Mouse (Mus musculus): ENCODE measurements around the gene Lurap1. TPM values are rescaled to one million over a fixed set of nuclear protein-coding genes. Genes with fewer than 3 reads are reported as not detected.
A peak's percentile ranks its signal among the peaks of the same experiment; 100 is the strongest.

The Lurap1 gene
- polyA plus RNA-seq (2012; rRNA removed) (0.06 and 0.10 TPM in 2 replicates), polyA plus RNA-seq (2014; fragmentation: Nextera tagmentation; extraction: Ambion mirVana) (0.10 and 0.18 TPM in 2 replicates)

DNA sequence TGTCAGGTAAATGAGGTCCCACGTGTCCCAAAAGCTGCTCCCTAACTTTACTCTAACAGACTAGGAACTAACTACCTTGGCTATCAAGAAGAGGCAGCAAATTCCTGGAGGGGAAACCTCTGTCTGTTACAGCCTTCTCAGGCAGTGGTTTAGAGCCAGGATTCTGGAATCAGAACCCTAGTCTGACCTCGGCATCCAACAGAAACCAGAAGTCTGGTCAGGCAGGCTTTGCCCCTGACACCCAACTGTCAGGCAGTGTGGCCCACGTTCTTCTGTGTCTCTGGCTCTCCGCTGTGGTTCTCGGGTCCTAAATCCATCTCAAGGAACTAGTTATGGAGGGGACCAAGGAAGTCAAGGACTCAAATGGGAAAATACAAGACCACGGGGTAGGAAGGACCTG, at the start of gene Lurap1:
TSS of gene Lurap1 (minus strand) at position 101 of the 400 bp plus-strand sequence.
- ATAC-seq (ENCODE audit: insufficient read depth) (no peak), DNase-seq (ENCODE audit: low read depth in 3 of 3, low spot score in 3 of 3) (no peak)
- Histone ChIP-seq H3K9me3 (ENCODE audit: control insufficient read depth, low read length) (no peaks in the 10 kb centered on the region), H3K4me2 (ENCODE audit: low read depth) (peak within 1 kb of the TSS; percentile 75), H3K27me3 (ENCODE audit: control insufficient read depth, insufficient read depth, low read length) (no peaks in the 10 kb centered on the region), H3K36me3 (replicated peaks; ENCODE audit: control insufficient read depth, insufficient read depth, low read depth) (peaks cover 9% of the 10 kb centered on the region; the same call in 1 of the 2 replicates), H3K27ac (no peak within 1 kb of the TSS; the same call in 1 of the 2 replicates), H3K4me1 (replicated peaks; ENCODE audit: control insufficient read depth in 2 of 2, insufficient read depth in 2 of 2, low read length in 1 of 2) (peaks cover 3 to 7% of the 10 kb centered on the region in 2 experiments; a peak in 3 of 4 replicates), H3K9ac (replicated peaks) (peak within 1 kb of the TSS; percentile 71), H3K4me3 (ENCODE audit: insufficient read depth in 1 of 2, low read depth in 2 of 2, low read length in 2 of 2) (peak within 1 kb of the TSS; percentile 60 to 71)
- TF ChIP-seq CTCF (IDR thresholded peaks at IDR 0.05; ENCODE audit: low read depth) = no peak
- no peak for TF ChIP-seq EP300 (IDR thresholded peaks at IDR 0.05; ENCODE audit: low read depth)
- 63% methylated on average over 6 of the region's 6 CpGs for WGBS (ENCODE audit: insufficient replicate concordance)

DNA sequence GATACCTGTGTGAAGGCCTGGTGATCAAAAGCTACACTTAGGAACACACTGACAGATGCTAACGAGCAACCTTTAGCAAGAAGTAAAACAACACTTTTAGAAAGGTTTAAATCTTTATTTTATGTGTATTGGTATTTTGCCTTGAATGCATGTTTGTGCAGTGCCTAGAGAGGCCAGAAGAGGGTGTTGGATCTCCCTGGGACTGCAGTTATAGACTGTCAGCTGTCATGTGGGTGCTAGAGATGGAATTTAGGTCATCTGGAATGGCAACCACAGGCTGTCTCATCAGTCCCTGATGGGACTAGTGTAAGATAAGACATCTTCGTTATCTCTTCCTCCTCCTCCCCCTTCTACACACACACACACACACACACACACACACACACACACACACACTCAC, 47.3 kb upstream of the Lurap1 start:
- H3K27me3 ChIP-seq (ENCODE audit: control insufficient read depth, insufficient read depth, low read length) = no peaks in the 10 kb centered on the region
- H3K4me2 ChIP-seq (ENCODE audit: low read depth) = no peak overlapping the region
- peaks cover 15 to 16% of the 10 kb centered on the region in 2 experiments for H3K4me1 ChIP-seq (replicated peaks; ENCODE audit: control insufficient read depth in 2 of 2, insufficient read depth in 2 of 2, low read length in 1 of 2)
- 39% methylated on average over 2 of the region's 2 CpGs for WGBS (ENCODE audit: insufficient replicate concordance)
- H3K27ac ChIP-seq = no peak overlapping the region
- no peak for ATAC-seq (ENCODE audit: insufficient read depth)
- H3K9ac ChIP-seq (replicated peaks) = no peak overlapping the region
- H3K9me3 ChIP-seq (ENCODE audit: control insufficient read depth, low read length) = no peaks in the 10 kb centered on the region
- no peaks in the 10 kb centered on the region for H3K36me3 ChIP-seq (replicated peaks; ENCODE audit: control insufficient read depth, insufficient read depth, low read depth)
- TF ChIP-seq EP300 (IDR thresholded peaks at IDR 0.05; ENCODE audit: low read depth) (no peak), CTCF (IDR thresholded peaks at IDR 0.05; ENCODE audit: low read depth) (peak; percentile 41)
- no peak overlapping the region for H3K4me3 ChIP-seq (ENCODE audit: insufficient read depth in 1 of 2, low read depth in 2 of 2, low read length in 2 of 2)
- DNase-seq (ENCODE audit: low read depth in 3 of 3, low spot score in 3 of 3) = no peak

DNA sequence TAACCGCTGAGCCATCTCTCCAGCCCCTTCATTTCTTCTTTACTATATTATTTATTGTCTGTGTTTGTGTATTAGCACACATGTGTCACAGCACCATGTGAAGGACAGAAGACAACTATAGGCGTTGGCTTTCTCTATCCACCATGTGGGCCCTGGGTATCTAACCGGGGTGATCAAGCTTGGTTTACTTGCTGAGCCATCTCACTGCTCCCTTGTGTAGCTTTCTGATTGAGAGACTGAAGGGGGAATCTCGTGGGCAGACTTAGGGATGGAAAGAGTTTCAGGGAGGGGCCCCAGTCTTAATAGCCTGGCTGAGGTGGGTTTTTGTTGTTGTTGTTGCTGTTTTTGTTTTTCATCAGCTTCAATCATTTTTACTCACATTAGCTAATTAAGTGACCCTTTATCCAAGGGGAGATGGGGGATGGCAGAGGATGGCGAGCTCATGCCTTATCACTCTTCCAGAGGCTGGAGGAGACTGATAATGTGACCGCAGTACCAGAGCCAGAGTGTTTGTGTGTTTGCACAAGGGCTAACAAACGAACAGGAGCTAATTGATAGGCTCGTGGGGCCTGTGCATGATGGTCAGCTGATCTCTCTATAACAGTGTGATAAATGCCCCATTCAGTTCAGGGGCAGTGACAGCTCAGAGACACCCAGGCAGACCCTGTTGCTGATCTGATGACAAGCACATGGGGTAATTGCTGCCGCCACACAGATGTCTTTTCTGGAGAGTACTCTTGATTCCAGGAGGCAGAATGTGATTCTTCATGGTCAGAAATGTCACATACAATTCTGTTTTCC, 42.6 kb upstream of the Lurap1 start:
- no peaks in the 10 kb centered on the region for H3K9me3 ChIP-seq (ENCODE audit: control insufficient read depth, low read length)
- H3K36me3 ChIP-seq (replicated peaks; ENCODE audit: control insufficient read depth, insufficient read depth, low read depth) = no peaks in the 10 kb centered on the region
- no peak overlapping the region for H3K4me3 ChIP-seq (ENCODE audit: insufficient read depth in 1 of 2, low read depth in 2 of 2, low read length in 2 of 2)
- peak overlapping the region; percentile 48 for H3K4me2 ChIP-seq (ENCODE audit: low read depth)
- H3K27ac ChIP-seq = peak overlapping the region; percentile 87
- ATAC-seq (ENCODE audit: insufficient read depth) (peak; percentile 98), DNase-seq (ENCODE audit: low read depth in 3 of 3, low spot score in 3 of 3) (peak; percentile 67 to 76 (median 73))
- peak overlapping the region; percentile 57 for H3K9ac ChIP-seq (replicated peaks)
- WGBS (ENCODE audit: insufficient replicate concordance) = 16% methylated on average over 9 of the region's 9 CpGs
- peak; percentile 87 for TF ChIP-seq EP300 (IDR thresholded peaks at IDR 0.05; ENCODE audit: low read depth)
- TF ChIP-seq CTCF (IDR thresholded peaks at IDR 0.05; ENCODE audit: low read depth) = no peak
- H3K27me3 ChIP-seq (ENCODE audit: control insufficient read depth, insufficient read depth, low read length) = no peaks in the 10 kb centered on the region
- peaks cover 21 to 23% of the 10 kb centered on the region in 2 experiments for H3K4me1 ChIP-seq (replicated peaks; ENCODE audit: control insufficient read depth in 2 of 2, insufficient read depth in 2 of 2, low read length in 1 of 2)

DNA sequence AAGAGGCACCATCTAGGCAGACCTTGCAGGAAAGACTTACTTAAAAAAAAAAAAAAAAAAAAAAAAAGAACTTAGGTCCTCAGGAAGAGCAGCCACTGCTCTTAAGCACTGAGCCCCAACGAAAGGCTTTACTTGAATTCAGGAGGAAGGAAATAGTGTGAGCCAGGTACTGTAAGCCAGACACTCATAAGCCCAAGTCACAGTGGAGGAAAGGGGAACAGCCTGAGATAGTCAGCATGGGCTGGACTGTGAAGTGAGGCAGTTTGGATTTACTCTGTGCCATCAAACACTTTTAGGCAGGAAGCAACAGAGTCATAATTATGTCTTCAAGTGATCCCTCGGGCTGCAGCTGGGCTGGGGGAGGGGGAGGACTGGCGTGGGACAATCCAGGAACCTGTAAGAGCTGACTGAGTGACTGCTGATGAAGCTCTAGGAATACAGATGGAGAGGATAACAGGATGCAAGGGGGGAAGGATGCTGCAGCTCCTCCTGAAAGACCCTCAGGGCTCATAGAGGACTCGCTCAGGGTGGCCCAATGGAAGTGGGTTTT, 41.2 kb upstream of the Lurap1 start:
- DNase-seq (ENCODE audit: low read depth in 3 of 3, low spot score in 3 of 3) (no peak), ATAC-seq (ENCODE audit: insufficient read depth) (no peak)
- Histone ChIP-seq H3K9ac (replicated peaks) (no peak overlapping the region), H3K4me1 (replicated peaks; ENCODE audit: control insufficient read depth in 2 of 2, insufficient read depth in 2 of 2, low read length in 1 of 2) (peaks cover 21 to 23% of the 10 kb centered on the region in 2 experiments), H3K36me3 (replicated peaks; ENCODE audit: control insufficient read depth, insufficient read depth, low read depth) (no peaks in the 10 kb centered on the region), H3K27ac (no peak overlapping the region), H3K9me3 (ENCODE audit: control insufficient read depth, low read length) (no peaks in the 10 kb centered on the region), H3K4me3 (ENCODE audit: insufficient read depth in 1 of 2, low read depth in 2 of 2, low read length in 2 of 2) (no peak overlapping the region), H3K4me2 (ENCODE audit: low read depth) (no peak overlapping the region), H3K27me3 (ENCODE audit: control insufficient read depth, insufficient read depth, low read length) (no peaks in the 10 kb centered on the region)
- 43% methylated on average over 4 of the region's 4 CpGs for WGBS (ENCODE audit: insufficient replicate concordance)
- TF ChIP-seq EP300 (IDR thresholded peaks at IDR 0.05; ENCODE audit: low read depth) = no peak
- TF ChIP-seq CTCF (IDR thresholded peaks at IDR 0.05; ENCODE audit: low read depth) = no peak

DNA sequence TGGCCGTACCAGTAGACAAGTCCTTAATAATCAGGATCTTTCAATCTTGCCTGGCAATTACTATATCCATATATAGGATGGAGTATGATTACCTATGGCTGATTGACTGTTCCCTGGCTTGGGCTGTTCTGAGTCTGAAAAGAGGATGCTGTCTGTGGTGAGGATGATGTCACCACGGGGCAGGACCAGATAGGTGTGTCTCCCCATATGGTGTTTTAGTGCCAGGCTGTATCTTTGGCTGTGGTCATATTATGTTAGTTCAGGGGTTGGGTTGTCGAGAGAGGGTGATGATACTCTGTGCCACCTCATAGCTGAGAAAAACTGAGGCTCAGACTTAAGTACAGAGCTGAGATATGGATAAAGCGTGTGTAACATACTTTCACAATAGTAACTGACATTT, 33.9 kb upstream of the Lurap1 start:
- no peak for TF ChIP-seq CTCF (IDR thresholded peaks at IDR 0.05; ENCODE audit: low read depth)
- TF ChIP-seq EP300 (IDR thresholded peaks at IDR 0.05; ENCODE audit: low read depth) = no peak
- ATAC-seq (ENCODE audit: insufficient read depth) (no peak), DNase-seq (ENCODE audit: low read depth in 3 of 3, low spot score in 3 of 3) (no peak)

More for the DNA sequence above, 33.9 kb upstream of the Lurap1 start:
- Histone ChIP-seq H3K4me1 (replicated peaks; ENCODE audit: control insufficient read depth in 2 of 2, insufficient read depth in 2 of 2, low read length in 1 of 2) (no peaks in the 10 kb centered on the region), H3K9ac (replicated peaks) (no peak overlapping the region), H3K4me2 (ENCODE audit: low read depth) (no peak overlapping the region), H3K4me3 (ENCODE audit: insufficient read depth in 1 of 2, low read depth in 2 of 2, low read length in 2 of 2) (no peak overlapping the region), H3K36me3 (replicated peaks; ENCODE audit: control insufficient read depth, insufficient read depth, low read depth) (no peaks in the 10 kb centered on the region), H3K27me3 (ENCODE audit: control insufficient read depth, insufficient read depth, low read length) (peaks cover 9% of the 10 kb centered on the region), H3K27ac (no peak overlapping the region), H3K9me3 (ENCODE audit: control insufficient read depth, low read length) (no peaks in the 10 kb centered on the region)
- 47% methylated on average over 4 of the region's 4 CpGs for WGBS (ENCODE audit: insufficient replicate concordance)
